Mouse (Mus musculus) liver, embryonic 13.5 days (tissue): ENCODE measurements around the gene Gpr19. TPM values are rescaled to one million over a fixed set of nuclear protein-coding genes. Genes with fewer than 3 reads are reported as not detected.

Experiments
- ATAC-seq: fragments of 200-750 bp; cut with Nextera tagmentation; 2 replicates; pipeline ENCODE4 v1.8.0; 2017; ENCODE audit warnings: low read depth, mild to moderate bottlenecking, moderate number of reproducible peaks, moderate library complexity
- DNase-seq: peaks from one replicate; pipeline ENCODE4 v3.0.0; 2022
- H3K27ac ChIP-seq: fragments of 300-500 bp; sonication (generic); 2 replicates; pipeline ENCODE4 v1.5.1; 2015; ENCODE audit warnings: moderate library complexity, mild to moderate bottlenecking, inconsistent platforms
- H3K27me3 ChIP-seq: fragments of 300-500 bp; sonication (generic); 2 replicates; pipeline ENCODE4 v1.6.1; 2015; ENCODE audit warnings: mild to moderate bottlenecking, inconsistent platforms
- H3K36me3 ChIP-seq: fragments of 300-500 bp; sonication (generic); 2 replicates; pipeline ENCODE4 v1.6.1; 2015; ENCODE audit warnings: mild to moderate bottlenecking, inconsistent platforms
- H3K4me1 ChIP-seq: fragments of 300-500 bp; sonication (generic); replicated peaks from 2 replicates; pipeline ENCODE4 v1.6.1; 2015; ENCODE audit warnings: inconsistent platforms
- H3K4me2 ChIP-seq: fragments of 300-500 bp; sonication (generic); 2 replicates; pipeline ENCODE4 v1.6.1; 2015; ENCODE audit warnings: inconsistent platforms, mild to moderate bottlenecking, moderate library complexity
- H3K4me3 ChIP-seq: fragments of 300-500 bp; sonication (generic); replicated peaks from 2 replicates; pipeline ENCODE4 v1.5.1; 2015; ENCODE audit warnings: mild to moderate bottlenecking, inconsistent platforms
- H3K9ac ChIP-seq: fragments of 300-500 bp; sonication (generic); 2 replicates; pipeline ENCODE4 v1.6.1; 2015; ENCODE audit warnings: mild to moderate bottlenecking, inconsistent platforms
- H3K9me3 ChIP-seq: fragments of 300-500 bp; sonication (generic); replicated peaks from 2 replicates; pipeline ENCODE4 v1.6.1; 2016; ENCODE audit warnings: inconsistent platforms
- WGBS: fragments of 180-500 bp; shearing (Covaris S2); methylation state at CpG from one replicate; pipeline ENCODE4 v1.1.7; 2015; ENCODE audit not compliant: insufficient replicate concordance; 5-methylcytosine and 5-hydroxymethylcytosine counted together
- polyA plus RNA-seq: library from polyadenylated mRNA; unstranded; fragments of >200 nt; fragmentation: Nextera tagmentation; extraction: Ambion mirVana; gene quantifications from 2 replicates; pipeline ENCODE4 v1.2.1, GENCODE M21; 2015

Gene Gpr19
- polyA plus RNA-seq, 1 experiment from 2014 or later, result 5.3 TPM

DNA sequence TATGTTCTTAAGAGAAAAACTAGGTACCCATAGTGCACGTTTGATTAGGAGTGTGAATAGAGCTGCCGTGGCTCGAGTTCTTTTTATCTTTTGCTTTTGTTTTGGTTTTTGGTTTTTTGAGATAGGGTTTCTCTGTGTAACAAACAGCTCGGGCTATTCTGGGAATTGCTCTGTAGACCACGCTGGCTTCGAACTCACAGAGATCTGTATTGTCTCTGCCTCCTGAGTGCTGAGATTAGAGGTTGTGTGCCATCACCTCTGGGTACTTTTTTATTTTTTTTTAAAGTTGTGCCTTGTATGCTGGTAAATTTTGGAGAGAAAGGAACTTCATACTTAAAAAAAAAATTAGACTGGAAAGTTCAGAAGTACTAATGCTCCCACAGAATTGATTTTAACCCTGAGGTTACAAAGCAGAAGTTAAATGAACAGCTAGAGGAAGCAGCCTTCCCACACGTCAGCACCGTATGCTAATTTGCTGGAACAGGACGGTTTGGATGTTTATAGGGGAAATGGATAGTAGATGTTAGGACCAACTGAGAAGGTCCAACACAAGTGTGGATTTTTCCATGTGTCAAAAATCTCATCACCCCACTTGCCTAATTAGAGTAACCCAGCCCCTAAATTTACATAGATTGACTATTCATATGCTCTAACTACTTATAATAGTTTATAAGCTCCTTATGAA lies 24.3 kb upstream of the Gpr19 start:
- DNase-seq (no peak), ATAC-seq (no peak)
- peaks cover 5% of the 10 kb centered on the region; the same call in 1 of the 2 replicates for H3K27me3 ChIP-seq
- peak overlapping the region; percentile 97 for H3K9ac ChIP-seq
- peaks cover 16% of the 10 kb centered on the region for H3K36me3 ChIP-seq
- H3K4me3 ChIP-seq, result peak overlapping the region; percentile 94
- 21% methylated on average over 9 of the region's 9 CpGs for WGBS
- H3K4me2 ChIP-seq, result peak overlapping the region; percentile 100
- no peaks in the 10 kb centered on the region for H3K9me3 ChIP-seq
- peaks cover 56% of the 10 kb centered on the region for H3K4me1 ChIP-seq
- peak overlapping the region; percentile 98 for H3K27ac ChIP-seq

- H3K9ac ChIP-seq, result peak overlapping the region; percentile 97
- H3K27me3 ChIP-seq, result peaks cover 6% of the 10 kb centered on the region; the same call in 1 of the 2 replicates
- ATAC-seq, result no peak
- H3K4me1 ChIP-seq, result peaks cover 63% of the 10 kb centered on the region
- WGBS, result 15% methylated on average over 20 of the region's 20 CpGs
- peak overlapping the region; percentile 100 for H3K4me2 ChIP-seq
- H3K4me3 ChIP-seq, result peak overlapping the region; percentile 94
- peaks cover 16% of the 10 kb centered on the region for H3K36me3 ChIP-seq
- no peak for DNase-seq
- H3K9me3 ChIP-seq, result no peaks in the 10 kb centered on the region
- H3K27ac ChIP-seq, result peak overlapping the region; percentile 98
Observed at GRCm38 (mm10) chr6:134921695-134922510, 23.5 kb upstream of the Gpr19 start.

DNA sequence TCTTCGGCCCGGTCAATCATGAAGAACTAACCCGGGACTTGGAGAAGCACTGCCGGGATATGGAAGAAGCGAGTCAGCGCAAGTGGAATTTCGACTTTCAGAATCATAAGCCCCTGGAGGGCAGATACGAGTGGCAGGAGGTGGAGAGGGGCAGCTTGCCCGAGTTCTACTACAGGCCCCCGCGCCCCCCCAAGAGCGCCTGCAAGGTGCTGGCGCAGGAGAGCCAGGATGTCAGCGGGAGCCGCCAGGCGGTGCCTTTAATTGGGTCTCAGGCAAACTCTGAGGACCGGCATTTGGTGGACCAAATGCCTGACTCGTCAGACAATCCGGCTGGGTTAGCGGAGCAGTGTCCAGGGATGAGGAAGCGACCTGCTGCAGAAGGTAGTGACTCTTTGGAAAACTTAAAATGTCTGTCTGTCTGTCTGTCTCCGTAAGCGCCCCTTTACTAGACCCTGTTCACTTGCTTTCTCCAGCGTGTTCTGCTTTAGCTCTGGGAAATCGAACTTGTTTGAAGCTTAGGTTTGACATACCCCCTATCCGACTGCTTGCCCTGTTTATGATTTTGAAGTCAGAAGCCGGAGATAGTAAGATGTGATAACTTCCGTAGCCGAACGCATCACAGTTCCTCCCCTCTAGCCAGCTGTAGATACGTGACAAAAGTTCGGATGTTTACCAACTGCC lies 22.8 kb upstream of the Gpr19 start:
- Histone ChIP-seq H3K4me3 (peak overlapping the region; percentile 94), H3K4me2 (peak overlapping the region; percentile 100), H3K27ac (peak overlapping the region; percentile 98), H3K4me1 (peaks cover 71% of the 10 kb centered on the region), H3K9ac (peak overlapping the region; percentile 97), H3K9me3 (no peaks in the 10 kb centered on the region), H3K27me3 (peaks cover 6% of the 10 kb centered on the region; the same call in 1 of the 2 replicates), H3K36me3 (peaks cover 16% of the 10 kb centered on the region)
- DNase-seq (peak; percentile 37), ATAC-seq (peak; percentile 42)
- WGBS, result under 1% methylated on average over 32 of the region's 32 CpGs

DNA sequence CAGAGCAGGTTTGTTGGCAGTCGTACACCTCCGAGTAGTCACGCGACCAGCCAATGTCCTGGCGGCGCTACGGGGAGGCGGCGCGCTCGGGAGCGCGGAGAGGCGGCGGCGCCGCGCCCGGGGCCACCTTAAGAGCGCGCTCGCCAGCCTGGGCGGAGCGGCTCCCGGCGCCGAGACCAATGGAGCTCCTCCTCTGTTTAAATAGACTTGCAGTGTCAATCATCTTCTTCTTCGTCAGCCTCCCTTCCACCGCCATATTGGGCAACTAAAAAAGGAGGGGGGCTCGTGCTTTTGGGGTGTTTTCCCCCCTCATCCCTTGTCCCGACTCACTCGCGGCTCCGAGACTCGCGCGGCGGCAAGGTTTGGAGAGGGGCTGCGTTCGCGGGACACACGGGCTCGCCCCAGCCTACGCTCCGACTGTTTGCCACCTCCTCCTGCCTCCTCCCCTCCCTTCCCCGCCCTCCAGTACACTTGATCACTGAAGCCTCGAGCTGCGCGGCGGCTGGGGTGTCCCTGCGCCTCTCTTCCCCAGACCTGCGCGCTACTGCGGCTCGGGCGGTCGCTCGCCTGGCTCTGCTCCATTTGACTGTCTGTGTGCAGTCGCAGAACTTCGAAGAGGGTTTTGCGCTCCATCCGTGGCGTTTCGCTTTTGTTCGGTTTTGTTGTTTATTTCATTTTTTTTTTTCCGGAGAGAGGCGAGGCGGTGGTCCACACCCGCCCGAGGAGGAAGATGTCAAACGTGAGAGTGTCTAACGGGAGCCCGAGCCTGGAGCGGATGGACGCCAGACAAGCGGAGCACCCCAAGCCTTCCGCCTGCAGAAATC lies 22.0 kb upstream of the Gpr19 start, which contains the start of gene Cdkn1b:
Gene Cdkn1b (plus strand): TSS at position 212 of the 824 bp plus-strand sequence.
- Histone ChIP-seq H3K27me3 (peaks cover 8% of the 10 kb centered on the region; the same call in 1 of the 2 replicates), H3K4me2 (peak within 1 kb of the TSS; percentile 100), H3K4me3 (peak within 1 kb of the TSS; percentile 94), H3K27ac (peak within 1 kb of the TSS; percentile 98), H3K9me3 (no peaks in the 10 kb centered on the region), H3K9ac (peak within 1 kb of the TSS; percentile 97), H3K4me1 (peaks cover 70% of the 10 kb centered on the region), H3K36me3 (peaks cover 16% of the 10 kb centered on the region)
- ATAC-seq (peak; percentile 93), DNase-seq (peak; percentile 84)
- WGBS, result under 1% methylated on average over 76 of the region's 77 CpGs

DNA sequence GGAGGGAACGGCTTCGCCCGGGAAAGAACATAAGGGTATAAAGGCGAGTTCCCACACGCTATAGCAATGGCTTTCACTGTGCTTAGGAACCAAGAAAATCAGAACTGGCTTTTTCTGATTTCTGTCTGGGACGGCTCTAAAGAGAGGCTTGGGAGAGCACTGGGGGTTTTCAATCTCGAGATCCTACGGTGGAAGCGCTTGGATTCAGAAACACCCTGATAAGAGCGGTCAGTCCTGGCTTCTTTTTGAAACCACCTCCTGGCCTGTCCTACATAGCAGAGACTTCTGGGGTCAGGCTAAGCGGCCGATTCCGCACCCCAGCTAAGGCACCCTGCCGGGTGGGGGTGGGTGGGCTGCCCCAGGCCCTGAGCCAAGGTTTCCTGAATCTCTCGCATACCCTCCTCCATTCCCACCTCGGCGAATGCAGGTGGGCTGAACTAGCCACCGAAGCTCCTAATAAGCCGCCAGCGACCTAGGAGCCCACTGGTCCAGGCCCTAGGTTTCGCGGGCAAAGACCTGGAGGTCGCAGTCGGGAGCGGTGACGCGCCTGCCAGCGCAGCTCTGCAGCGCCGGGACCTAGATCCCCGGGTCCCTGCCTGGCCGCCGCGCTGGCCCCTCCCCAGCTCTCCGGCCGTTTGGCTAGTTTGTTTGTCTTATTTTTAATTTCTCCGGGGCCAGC lies 21.3 kb upstream of the Gpr19 start:
- peaks cover 67% of the 10 kb centered on the region for H3K4me1 ChIP-seq
- H3K9ac ChIP-seq, result peak overlapping the region; percentile 97
- H3K36me3 ChIP-seq, result peaks cover 16% of the 10 kb centered on the region
- H3K4me2 ChIP-seq, result peak overlapping the region; percentile 100
- H3K27ac ChIP-seq, result peak overlapping the region; percentile 98
- peak overlapping the region; percentile 94 for H3K4me3 ChIP-seq
- H3K9me3 ChIP-seq, result no peaks in the 10 kb centered on the region
- peak; percentile 40 for ATAC-seq
- WGBS, result 7% methylated on average over 37 of the region's 37 CpGs
- H3K27me3 ChIP-seq, result peaks cover 9% of the 10 kb centered on the region; the same call in 1 of the 2 replicates
- DNase-seq, result no peak

GRCm38 (mm10) chr6:134918769-134919168 lies 20.4 kb upstream of the Gpr19 start:
- Histone ChIP-seq H3K27me3 (peaks cover 9% of the 10 kb centered on the region; the same call in 1 of the 2 replicates), H3K27ac (no peak overlapping the region), H3K4me3 (peak overlapping the region; percentile 94; the same call in 1 of the 2 replicates), H3K36me3 (peaks cover 14% of the 10 kb centered on the region), H3K4me2 (peak overlapping the region; percentile 100; the same call in 1 of the 2 replicates), H3K9me3 (no peaks in the 10 kb centered on the region), H3K9ac (peak overlapping the region; percentile 97; the same call in 1 of the 2 replicates), H3K4me1 (peaks cover 61% of the 10 kb centered on the region)
- ATAC-seq, result no peak
- no peak for DNase-seq
- WGBS, result 91% methylated on average over 10 of the region's 10 CpGs

DNA sequence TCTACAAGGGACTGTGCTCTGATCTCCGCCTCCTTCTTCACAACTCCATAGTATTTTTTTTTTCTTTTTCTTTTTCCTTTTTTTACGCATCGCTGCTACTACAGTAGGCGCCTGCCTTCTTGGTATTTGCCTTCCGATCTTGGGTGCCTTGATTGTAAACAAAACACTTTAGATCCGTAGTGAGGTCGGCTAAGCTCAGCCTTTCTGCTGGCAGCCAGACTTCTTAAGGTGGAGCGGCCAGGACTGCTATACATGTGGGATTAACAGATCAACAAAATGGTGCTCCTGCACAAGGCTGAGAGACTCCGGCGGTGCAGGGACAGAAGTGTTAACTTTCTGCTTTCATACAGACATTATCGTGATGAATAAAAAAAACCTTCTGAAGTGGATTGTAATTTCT lies 18.7 kb upstream of the Gpr19 start:
- ATAC-seq (no peak), DNase-seq (peak; percentile 51)
- WGBS, result 5% methylated on average over 11 of the region's 11 CpGs
- peak overlapping the region; percentile 65 for H3K9ac ChIP-seq
- H3K27me3 ChIP-seq, result peaks cover 9% of the 10 kb centered on the region; the same call in 1 of the 2 replicates
- no peaks in the 10 kb centered on the region for H3K9me3 ChIP-seq
- peaks cover 46% of the 10 kb centered on the region for H3K4me1 ChIP-seq
- H3K27ac ChIP-seq, result no peak overlapping the region
- H3K4me2 ChIP-seq, result peak overlapping the region; percentile 82
- H3K36me3 ChIP-seq, result peaks cover 2% of the 10 kb centered on the region; the same call in 1 of the 2 replicates
- peak overlapping the region; percentile 59 for H3K4me3 ChIP-seq

GRCm38 (mm10) chr6:134916641-134917040 lies 18.3 kb upstream of the Gpr19 start:
- H3K27me3 ChIP-seq, result peaks cover 9% of the 10 kb centered on the region; the same call in 1 of the 2 replicates
- peak overlapping the region; percentile 65 for H3K9ac ChIP-seq
- no peak overlapping the region for H3K27ac ChIP-seq
- no peaks in the 10 kb centered on the region for H3K9me3 ChIP-seq
- peaks cover 41% of the 10 kb centered on the region for H3K4me1 ChIP-seq
- no peaks in the 10 kb centered on the region for H3K36me3 ChIP-seq
- H3K4me3 ChIP-seq, result peak overlapping the region; percentile 59
- peak overlapping the region; percentile 82 for H3K4me2 ChIP-seq
- under 1% methylated on average over 11 of the region's 11 CpGs for WGBS
- ATAC-seq (no peak), DNase-seq (no peak)

DNA sequence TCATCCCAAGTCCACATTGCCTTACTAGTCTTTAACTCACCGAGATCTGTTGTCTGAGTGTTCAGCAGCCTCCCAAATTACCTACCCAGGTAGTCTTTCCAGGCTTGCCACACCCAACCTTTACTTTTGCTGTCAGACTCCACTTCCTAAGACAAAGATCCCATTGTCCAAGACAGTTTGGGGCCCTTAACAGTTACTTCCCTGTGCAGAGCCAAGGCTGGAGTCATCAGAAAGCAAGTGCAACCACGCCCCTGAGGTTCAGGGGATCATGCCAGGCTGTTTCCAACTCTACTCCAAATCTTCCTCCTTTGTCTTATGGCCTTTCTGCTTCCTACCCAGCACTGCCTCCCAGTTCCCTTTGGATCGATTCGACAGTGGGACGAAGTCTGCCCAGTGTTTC lies 16.1 kb upstream of the Gpr19 start:
- no peak overlapping the region for H3K4me2 ChIP-seq
- no peaks in the 10 kb centered on the region for H3K36me3 ChIP-seq
- 83% methylated on average over 5 of the region's 5 CpGs for WGBS
- H3K9ac ChIP-seq, result no peak overlapping the region
- no peaks in the 10 kb centered on the region for H3K9me3 ChIP-seq
- H3K27ac ChIP-seq, result no peak overlapping the region
- DNase-seq, result no peak
- peaks cover 9% of the 10 kb centered on the region; the same call in 1 of the 2 replicates for H3K27me3 ChIP-seq
- ATAC-seq, result no peak
- H3K4me1 ChIP-seq, result peaks cover 37% of the 10 kb centered on the region
- no peak overlapping the region for H3K4me3 ChIP-seq

GRCm38 (mm10) chr6:134905811-134906210 lies 7.4 kb upstream of the Gpr19 start:
- peaks cover 36% of the 10 kb centered on the region for H3K4me1 ChIP-seq
- 82% methylated on average over 1 of the region's 1 CpGs for WGBS
- DNase-seq (no peak), ATAC-seq (no peak)
- no peaks in the 10 kb centered on the region for H3K9me3 ChIP-seq
- H3K9ac ChIP-seq, result no peak overlapping the region
- H3K27me3 ChIP-seq, result no peaks in the 10 kb centered on the region
- H3K27ac ChIP-seq, result no peak overlapping the region
- no peaks in the 10 kb centered on the region for H3K36me3 ChIP-seq
- no peak overlapping the region for H3K4me3 ChIP-seq
- H3K4me2 ChIP-seq, result no peak overlapping the region
